Mouse (Mus musculus): ENCODE measurements at regions not wholly inside any gene's neighbourhood (a gene's known extent, or its start where the extent isn't known, plus 50 kb on each side); places are given as distances from the start of the nearest gene placed in this dataset.

DNA sequence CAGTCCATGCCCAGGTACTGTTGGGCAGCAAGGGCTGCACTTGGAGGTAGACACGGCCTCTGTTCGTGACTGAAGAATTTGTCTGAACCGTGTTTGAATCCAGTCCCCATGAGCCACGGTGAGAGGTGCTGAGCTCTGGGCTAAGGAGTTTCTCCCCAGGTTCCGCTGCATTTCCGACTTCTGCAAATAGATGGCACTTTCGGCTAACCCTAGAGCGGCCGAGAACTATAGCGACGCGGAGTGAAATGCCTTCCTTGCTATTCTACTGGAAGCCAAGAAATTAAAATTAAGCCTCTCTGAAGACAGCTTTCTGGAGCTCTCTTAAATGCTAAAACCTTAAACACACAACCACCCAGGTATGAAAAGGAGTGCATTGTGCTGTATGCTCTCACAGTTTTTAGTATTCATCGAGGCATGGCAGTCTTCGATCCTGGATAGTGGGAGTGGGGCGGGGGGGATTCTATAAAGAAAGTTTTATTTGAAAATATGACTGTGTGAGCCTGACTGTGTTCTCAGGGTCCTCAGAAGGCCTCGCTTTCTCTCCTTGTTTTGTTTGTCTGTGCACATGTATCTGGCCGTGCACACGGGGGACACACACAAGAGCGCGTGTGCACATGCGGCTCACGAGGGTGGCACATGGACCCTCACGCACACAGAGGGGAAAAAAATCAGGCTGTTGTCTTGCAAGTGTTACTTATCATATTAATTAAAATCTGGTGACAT, 159.6 kb downstream of the Tex29 start:
- Histone ChIP-seq H3K4me3 (ENCODE audit: control insufficient read depth in 1 of 2, insufficient read depth in 1 of 2, low read depth in 2 of 2, low read length in 2 of 2) (no peak overlapping the region), H3K9me3 (replicated peaks; ENCODE audit: insufficient read depth, low read length) (no peaks in the 10 kb centered on the region), H3K27me3 (ENCODE audit: control insufficient read depth in 1 of 2, insufficient read depth in 2 of 2, low read length in 2 of 2) (no peaks in the 10 kb centered on the region), H3K4me1 (ENCODE audit: control insufficient read depth in 1 of 2, insufficient read depth in 2 of 2, low read length in 2 of 2) (no peaks in the 10 kb centered on the region), H3K27ac (ENCODE audit: control insufficient read depth, low read depth, low read length) (no peak overlapping the region), H3K9ac (ENCODE audit: control insufficient read depth, low read depth, low read length, poor library complexity, severe bottlenecking) (no peak overlapping the region), H3K79me2 (ENCODE audit: control insufficient read depth, insufficient read depth, low read length, poor library complexity) (no peaks in the 10 kb centered on the region), H3K36me3 (ENCODE audit: control insufficient read depth in 1 of 2, insufficient read depth in 2 of 2, low read length in 2 of 2) (no peaks in the 10 kb centered on the region)
- no peak for TF ChIP-seq CTCF (IDR thresholded peaks at IDR 0.05 in 2 of 3, conservative IDR thresholded peaks at IDR 0.05 in 1 of 3; ENCODE audit: control insufficient read depth in 1 of 3, insufficient read depth in 1 of 3, low read depth in 2 of 3, low read length in 3 of 3, poor library complexity in 1 of 3, severe bottlenecking in 1 of 3)
- TF ChIP-seq HCFC1 (IDR thresholded peaks at IDR 0.05; ENCODE audit: low read depth, low read length) = no peak
- TF ChIP-seq ZC3H11A (IDR thresholded peaks at IDR 0.05; ENCODE audit: low read depth, low read length) = no peak
- TF ChIP-seq RCOR1 (IDR thresholded peaks at IDR 0.05; ENCODE audit: low read depth, low read length) = no peak
- no peak for TF ChIP-seq ZMIZ1 (IDR thresholded peaks at IDR 0.05; ENCODE audit: low read depth, low read length)
- no peak for TF ChIP-seq RAD21 (IDR thresholded peaks at IDR 0.05; ENCODE audit: low read depth, low read length)
- TF ChIP-seq E2F4 (IDR thresholded peaks at IDR 0.05; ENCODE audit: borderline replicate concordance, low read depth, low read length) = no peak
- no peak for TF ChIP-seq TAL1 (IDR thresholded peaks at IDR 0.05; ENCODE audit: low read length)
- no peak for TF ChIP-seq TCF12 (IDR thresholded peaks at IDR 0.05; ENCODE audit: low read depth, low read length)
- TF ChIP-seq MYB (IDR thresholded peaks at IDR 0.05; ENCODE audit: low read depth, low read length) = no peak
- no peak for TF ChIP-seq BHLHE40 (IDR thresholded peaks at IDR 0.05; ENCODE audit: borderline replicate concordance, low read depth, low read length)
- TF ChIP-seq SMC3 (IDR thresholded peaks at IDR 0.05; ENCODE audit: low read depth, low read length) = no peak
- TF ChIP-seq MEF2A (IDR thresholded peaks at IDR 0.05; ENCODE audit: extremely low read depth, insufficient replicate concordance, low read depth, low read length, poor library complexity, severe bottlenecking) = no peak
- TF ChIP-seq GABPA (IDR thresholded peaks at IDR 0.05; ENCODE audit: low read depth, low read length) = no peak
- TF ChIP-seq JUND (IDR thresholded peaks at IDR 0.05; ENCODE audit: low read depth, low read length) = no peak
- no peak for DNase-seq (ENCODE audit: low read depth, low spot score)

DNA sequence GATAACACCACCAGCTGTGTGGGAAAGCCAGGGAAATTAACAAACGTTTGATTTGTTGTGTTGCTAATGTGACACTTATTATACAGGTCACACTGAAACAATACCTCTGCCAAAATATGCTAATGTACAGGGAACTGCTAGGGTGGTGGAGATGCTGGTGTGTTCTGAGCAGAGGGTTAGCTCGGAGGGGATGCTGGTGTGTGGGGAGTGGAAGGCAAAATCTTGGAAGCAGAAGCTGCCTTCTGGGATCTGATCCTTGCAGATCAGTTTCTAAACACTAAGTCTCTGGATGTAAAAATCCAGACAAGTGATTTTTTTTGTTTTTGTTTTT, 160.2 kb downstream of the Tex29 start:
- Histone ChIP-seq H3K9ac (ENCODE audit: control insufficient read depth, low read depth, low read length, poor library complexity, severe bottlenecking) (no peak overlapping the region), H3K9me3 (replicated peaks; ENCODE audit: insufficient read depth, low read length) (no peaks in the 10 kb centered on the region), H3K4me3 (ENCODE audit: control insufficient read depth in 1 of 2, insufficient read depth in 1 of 2, low read depth in 2 of 2, low read length in 2 of 2) (no peak overlapping the region), H3K36me3 (ENCODE audit: control insufficient read depth in 1 of 2, insufficient read depth in 2 of 2, low read length in 2 of 2) (no peaks in the 10 kb centered on the region), H3K27me3 (ENCODE audit: control insufficient read depth in 1 of 2, insufficient read depth in 2 of 2, low read length in 2 of 2) (no peaks in the 10 kb centered on the region), H3K27ac (ENCODE audit: control insufficient read depth, low read depth, low read length) (no peak overlapping the region), H3K79me2 (ENCODE audit: control insufficient read depth, insufficient read depth, low read length, poor library complexity) (no peaks in the 10 kb centered on the region), H3K4me1 (ENCODE audit: control insufficient read depth in 1 of 2, insufficient read depth in 2 of 2, low read length in 2 of 2) (no peaks in the 10 kb centered on the region)
- no peak for DNase-seq (ENCODE audit: low read depth, low spot score)
- no peak for TF ChIP-seq MYB (IDR thresholded peaks at IDR 0.05; ENCODE audit: low read depth, low read length)
- TF ChIP-seq E2F4 (IDR thresholded peaks at IDR 0.05; ENCODE audit: borderline replicate concordance, low read depth, low read length) = no peak
- TF ChIP-seq SMC3 (IDR thresholded peaks at IDR 0.05; ENCODE audit: low read depth, low read length) = no peak
- no peak for TF ChIP-seq NELFE (IDR thresholded peaks at IDR 0.05; ENCODE audit: low read depth, low read length)
- no peak for TF ChIP-seq MEF2A (IDR thresholded peaks at IDR 0.05; ENCODE audit: extremely low read depth, insufficient replicate concordance, low read depth, low read length, poor library complexity, severe bottlenecking)
- no peak for TF ChIP-seq TBP (IDR thresholded peaks at IDR 0.05; ENCODE audit: low read depth, low read length)
- TF ChIP-seq GATA1 (IDR thresholded peaks at IDR 0.05; ENCODE audit: low read depth, low read length) = no peak
- no peak for TF ChIP-seq NRF1 (IDR thresholded peaks at IDR 0.05; ENCODE audit: insufficient read depth, low read depth, low read length, poor library complexity, severe bottlenecking)
- TF ChIP-seq UBTF (IDR thresholded peaks at IDR 0.05; ENCODE audit: borderline replicate concordance, insufficient read depth, low read depth, low read length) = no peak
- TF ChIP-seq EP300 (IDR thresholded peaks at IDR 0.05; ENCODE audit: low read depth in 1 of 2, low read length in 2 of 2) = no peak
- TF ChIP-seq BHLHE40 (IDR thresholded peaks at IDR 0.05; ENCODE audit: borderline replicate concordance, low read depth, low read length) = no peak
- TF ChIP-seq POLR2A (IDR thresholded peaks at IDR 0.05; ENCODE audit: control insufficient read depth in 1 of 2, insufficient read depth in 1 of 2, low read depth in 1 of 2, low read length in 2 of 2, poor library complexity in 1 of 2) = no peak

All from MEL (cell line).